Mouse (Mus musculus) gastrocnemius, postnatal 25 days (tissue): ENCODE results near the gene Chmp1a. TPM values are rescaled to one million over a fixed set of nuclear protein-coding genes. Genes with fewer than 3 reads are reported as not detected.
"Not testable (repeated sequence)": the region's sequence is repeated elsewhere in the genome, so short reads cannot be mapped to it uniquely, and the experiment has no call there.

ENCODE experiments used
- DNase-seq: peaks from one replicate; pipeline ENCODE4 v3.0.0; 2022
- total RNA-seq, 2 experiments: library from RNA; stranded (reverse); gene quantifications; 1 replicate in 1 of 2; 2 replicates in 1 of 2; pipeline ENCODE4 v1.2.3; 2021

The Chmp1a gene
- total RNA-seq, 2 experiments from 2014 or later: 36.7 to 52.8 TPM

DNA sequence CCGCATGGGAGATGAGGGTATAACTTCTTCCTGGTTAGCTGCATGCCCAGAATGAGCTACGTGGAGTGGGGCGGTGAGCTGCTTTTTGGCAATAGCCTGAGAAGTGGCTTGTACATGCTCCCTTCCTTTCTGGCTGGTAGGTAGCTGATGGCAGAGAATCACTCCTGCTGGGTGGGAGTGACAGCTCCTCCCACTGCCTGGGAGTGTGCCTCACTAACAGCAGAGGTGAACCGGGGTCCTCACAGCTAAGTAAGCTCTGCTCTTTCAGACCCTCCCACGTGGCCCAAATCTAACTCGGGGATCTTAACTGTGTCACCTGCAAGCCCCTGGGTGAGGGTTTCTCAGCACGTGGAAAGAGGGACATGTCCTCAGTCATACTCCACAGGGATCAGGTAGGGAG is 20.0 kb upstream of the Chmp1a start:
- no peak for DNase-seq

DNA sequence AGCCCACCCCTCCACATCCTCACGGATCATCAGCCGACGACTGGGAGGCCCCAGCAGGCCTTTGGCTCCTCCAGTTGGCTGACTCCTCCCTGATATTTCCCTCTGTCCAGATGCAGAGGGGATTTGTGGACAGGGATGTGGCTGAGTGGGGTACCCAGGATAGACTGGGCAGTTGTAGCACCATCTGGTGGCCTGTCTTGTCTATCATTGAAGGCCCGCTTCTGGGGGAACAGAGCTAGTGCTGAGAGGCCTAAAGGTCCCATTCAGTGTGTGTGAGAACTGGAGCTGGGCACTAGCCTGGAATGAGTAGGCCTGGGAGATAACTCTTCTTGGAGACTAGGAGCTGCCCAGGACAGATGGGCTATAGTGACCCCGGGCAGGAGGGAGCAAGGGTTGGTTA is 19.2 kb upstream of the Chmp1a start:
- DNase-seq: no peak

DNA sequence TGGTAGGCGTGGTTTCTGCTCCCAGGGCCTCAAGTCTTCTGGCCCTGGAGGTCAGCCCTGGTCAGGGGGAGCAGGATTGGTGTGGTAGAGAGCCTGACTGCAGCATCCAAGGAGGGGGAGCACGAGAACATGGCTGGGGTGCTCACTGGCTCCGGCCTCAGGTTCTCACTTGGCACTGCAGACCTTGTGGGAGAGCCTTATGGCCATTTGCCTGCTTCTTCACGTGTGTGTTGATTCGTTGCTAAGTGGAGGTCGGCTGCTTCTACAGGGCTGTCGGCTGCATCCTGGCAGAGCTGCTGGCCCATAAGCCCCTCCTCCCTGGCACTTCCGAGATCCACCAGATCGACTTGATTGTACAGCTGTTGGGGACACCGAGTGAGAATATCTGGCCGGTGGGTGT is 17.8 kb upstream of the Chmp1a start:
- not testable (repeated sequence) for DNase-seq

DNA sequence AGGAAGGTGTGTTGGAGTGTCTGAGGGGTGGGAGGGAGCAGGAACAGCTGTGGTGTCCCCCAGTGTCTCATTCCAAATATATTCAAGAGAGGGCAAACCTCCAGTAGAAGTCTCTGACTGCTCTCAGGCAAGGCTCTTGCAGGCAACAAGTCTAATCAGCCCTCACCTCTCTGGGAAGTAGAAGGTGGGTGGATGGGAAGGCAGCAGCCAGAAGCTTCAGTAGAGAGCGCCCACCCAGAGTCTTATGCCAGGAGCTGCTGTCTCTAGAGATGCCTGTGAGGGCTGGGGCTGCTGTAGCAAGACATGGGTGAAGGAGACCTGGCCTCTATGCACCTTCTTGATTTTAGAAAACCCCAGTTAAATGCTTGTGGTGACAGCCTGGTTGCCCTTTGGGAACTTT is 15.9 kb upstream of the Chmp1a start:
- no peak for DNase-seq

DNA sequence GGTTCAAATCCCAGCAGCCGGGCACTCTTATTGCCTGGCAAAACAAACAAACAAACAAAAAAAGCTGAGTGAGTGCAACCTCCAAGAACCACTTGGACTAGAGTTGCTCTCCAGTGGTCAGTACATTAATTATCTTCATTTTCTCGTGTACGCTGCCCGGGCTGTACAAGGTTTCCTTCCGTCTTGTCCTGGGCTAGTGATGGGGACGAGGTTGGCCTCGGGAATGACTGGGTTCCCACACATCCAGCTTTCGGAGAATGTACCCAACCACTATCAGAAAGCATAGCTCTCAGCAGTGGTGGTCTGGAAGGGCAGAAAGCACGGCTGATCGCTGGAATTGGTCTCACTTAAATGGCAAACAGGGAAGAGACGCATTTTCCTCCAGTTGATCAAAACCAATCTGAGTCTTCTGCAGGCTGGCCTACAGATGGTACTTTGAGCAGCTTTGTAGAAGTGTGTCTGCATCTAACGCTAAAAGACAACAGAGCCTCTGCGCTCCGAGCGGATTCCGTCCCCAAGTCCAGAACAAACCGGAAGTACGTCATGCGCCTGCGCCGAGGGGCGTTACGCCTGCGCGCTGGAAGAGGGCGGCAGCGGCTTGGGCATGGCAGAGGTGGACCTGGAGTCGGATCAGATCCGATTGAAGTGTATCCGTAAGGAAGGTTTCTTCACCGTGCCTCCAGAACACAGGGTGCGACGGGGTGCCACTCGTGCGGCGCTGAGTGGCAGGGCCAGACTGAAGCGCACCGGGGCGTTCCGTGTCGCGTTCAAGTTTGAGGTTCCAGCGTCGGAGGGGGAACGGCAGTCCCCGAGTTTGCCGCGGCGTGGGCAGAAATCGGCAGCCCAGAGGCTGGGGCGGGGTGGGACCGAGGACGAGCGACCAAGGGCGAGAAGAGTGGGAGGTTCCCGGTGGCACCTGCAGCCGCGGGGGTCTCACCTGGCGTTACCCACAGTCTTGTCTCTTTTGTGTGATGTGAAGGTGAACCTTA is 12.0 kb upstream of the Chmp1a start, which contains the start of gene Cdk10:
Cdk10 (plus strand) TSS at position 565 of the 989 bp plus-strand sequence.
- peak; percentile 84 for DNase-seq

DNA sequence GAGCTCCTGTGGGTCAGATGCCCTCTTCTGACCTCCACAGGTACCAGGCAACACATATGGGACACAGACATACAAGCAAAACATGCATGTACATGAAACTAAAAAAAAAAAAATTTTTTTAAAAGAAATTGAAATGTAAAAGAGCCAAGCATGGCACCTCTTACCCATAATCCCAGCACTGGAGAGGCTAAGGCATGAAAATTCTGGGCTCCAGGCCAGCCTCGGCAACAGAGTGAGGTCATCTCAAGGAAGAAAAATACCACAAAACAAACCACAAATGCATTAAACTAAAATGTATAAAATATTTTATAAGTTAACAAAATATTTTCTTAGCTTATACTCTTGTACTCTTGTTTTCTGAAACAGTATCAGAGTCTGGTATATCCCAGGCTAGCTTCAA is 8.4 kb upstream of the Chmp1a start:
- no peak for DNase-seq

DNA sequence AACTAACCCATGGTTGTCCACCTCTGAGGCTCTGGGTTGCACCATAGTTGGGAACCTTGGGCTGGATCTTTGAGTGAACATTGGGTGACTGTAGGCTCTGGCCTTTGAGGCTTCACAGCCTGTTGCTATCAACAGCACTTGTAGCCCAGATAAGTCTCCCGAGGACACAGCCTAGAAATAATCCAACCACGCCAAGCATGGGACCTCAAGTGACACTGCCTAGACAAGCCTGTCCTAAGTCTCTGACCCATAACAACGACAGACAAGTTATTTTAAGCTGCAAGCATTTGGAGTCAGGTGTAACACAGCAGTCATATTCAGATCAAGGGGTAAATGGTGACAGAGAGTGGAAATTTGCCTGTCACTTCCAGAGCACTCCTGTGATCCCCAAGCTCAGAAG is 2.9 kb upstream of the Chmp1a start:
- no peak for DNase-seq

DNA sequence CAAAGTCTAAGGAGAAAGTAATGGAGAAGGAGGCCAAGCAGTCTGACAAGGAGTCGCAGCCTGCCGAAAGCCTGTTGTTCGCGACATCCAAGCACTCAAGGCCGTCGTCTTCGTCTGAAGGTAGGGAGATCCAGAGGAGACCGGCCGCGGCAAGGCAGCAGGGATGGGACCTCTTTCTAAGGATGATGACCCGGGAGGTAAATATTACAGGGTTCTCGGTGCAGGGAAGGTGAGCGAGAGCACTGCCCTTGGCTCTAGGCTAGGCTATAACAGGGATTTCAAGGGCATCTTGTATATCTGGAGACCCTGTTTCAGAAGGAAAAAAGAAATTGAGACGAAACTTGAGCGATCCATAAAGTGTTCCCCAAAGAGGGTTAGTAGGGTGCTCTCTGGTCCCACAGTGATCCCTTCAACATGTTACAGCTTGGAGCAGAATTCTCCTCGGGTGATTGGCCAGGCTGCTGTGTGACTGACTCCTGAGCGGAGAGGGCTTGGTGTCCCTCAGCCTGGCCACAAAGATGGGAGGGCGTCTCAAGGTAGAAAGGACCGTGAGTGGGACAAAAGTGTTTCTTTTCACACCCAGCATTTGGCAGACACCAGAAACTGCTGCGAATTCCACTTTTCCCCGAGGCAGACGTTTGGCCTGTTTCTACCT is 682 bp upstream of the Chmp1a start:
- no peak for DNase-seq

DNA sequence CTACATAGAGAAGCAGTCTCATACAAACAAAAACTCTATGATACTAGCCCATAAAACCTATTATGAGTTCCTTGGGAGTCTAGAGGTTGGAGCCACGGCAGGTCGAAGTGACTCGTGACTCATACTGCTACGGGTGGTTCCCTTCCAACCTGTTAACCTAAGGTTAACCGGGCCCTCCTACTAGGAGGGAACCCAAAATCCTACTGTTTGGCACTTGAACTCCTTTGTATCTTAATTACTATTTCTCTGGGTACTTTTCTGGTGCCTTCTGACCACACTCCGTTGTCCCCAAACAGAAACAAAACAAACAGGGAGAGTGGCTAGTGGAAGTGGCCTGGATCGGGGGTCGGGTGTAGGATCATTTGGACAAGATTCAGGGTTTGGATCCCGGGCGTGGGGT is 687 bp downstream of the Chmp1a start:
- no peak for DNase-seq

DNA sequence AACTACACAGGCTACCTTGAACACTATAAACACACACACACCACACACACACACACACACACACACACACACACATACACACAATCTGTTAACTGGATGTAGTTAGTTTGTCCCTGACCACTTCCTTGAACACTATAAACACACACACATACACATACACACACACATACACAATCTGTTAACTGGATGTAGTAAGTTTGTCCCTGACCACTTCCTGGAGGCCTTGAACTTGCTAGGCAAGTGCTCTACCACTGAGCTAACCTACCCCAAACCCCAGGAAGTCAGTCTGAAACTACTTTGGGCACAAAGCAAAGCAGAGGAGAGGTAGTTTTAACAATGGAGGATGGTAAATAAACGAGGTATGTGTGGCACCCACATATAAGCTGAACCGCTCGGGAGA is 9.0 kb downstream of the Chmp1a start:
- DNase-seq: no peak

DNA sequence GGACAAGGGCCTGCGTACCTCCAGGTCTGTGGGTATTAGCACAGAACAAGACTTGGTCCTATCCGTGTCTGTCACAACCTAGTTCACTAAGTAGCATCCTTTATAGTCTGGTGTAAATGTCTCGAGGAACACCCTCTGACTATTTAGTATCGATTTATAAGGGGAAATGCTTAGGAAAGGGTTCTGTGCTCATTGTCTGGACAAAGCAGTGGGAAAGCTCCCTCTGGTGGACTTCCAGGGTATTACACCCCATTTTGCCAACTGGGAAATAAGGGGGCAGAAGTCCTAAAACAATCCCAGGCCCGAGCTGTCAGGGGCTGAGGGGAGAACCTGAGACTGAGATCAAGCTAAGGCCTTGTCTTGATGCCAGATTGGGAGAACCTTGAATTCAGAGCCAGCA is 10.3 kb downstream of the Chmp1a start:
- DNase-seq: no peak

DNA sequence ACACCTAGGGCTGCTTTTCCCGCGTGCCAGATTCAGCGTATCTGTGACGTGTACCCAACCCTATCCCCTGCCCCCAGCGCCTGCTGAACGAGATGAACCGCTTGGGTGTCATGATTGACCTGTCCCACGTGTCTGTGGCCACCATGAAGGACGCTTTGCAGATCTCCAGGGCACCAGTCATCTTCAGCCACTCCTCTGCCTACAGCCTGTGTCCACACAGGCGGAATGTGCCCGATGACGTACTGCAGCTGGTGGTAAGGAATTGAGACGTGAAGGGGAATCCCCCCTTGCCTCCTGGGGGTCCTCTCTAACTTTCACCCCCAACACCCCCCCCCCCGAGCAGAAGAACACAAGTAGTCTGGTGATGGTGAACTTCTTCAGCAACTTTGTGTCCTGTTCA is 12.7 kb downstream of the Chmp1a start:
- no peak for DNase-seq

DNA sequence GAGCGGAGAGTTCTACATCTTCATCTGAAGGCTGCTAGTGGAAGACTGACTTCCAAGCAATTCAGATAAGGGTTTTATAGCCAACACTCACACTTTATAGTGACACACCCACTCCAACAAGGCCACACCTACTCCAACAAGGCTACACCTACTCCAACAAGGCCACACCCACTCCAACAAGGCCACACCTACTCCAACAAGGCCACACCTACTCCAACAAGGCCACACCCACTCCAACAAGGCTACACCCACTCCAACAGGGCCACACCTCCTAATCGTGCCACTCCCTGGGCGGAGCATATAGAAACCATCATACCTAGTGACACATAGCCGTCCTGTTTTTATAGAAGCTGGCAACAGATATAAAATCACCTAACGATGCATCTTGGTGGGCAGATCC is 15.5 kb downstream of the Chmp1a start:
- DNase-seq: not testable (repeated sequence)

DNA sequence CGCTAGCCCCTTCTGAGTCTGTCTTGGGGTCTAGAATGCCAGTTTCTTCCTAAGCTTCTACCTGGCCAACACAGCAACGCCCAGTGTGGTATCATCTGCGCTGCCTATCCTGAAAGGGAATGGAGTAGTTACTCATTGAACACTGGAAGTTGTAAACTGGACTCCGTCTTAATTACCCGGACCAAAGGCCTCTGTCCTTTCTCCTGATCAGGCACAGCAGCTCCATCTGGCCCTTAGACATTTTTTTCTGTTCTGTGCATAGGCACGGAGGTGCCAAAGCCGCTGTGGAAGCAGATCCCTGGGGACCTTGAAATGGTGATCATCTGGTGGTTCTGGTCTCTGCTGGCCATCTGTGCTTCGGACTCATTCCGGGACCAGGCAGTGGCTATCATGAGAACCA is 18.8 kb downstream of the Chmp1a start:
- DNase-seq: no peak

DNA sequence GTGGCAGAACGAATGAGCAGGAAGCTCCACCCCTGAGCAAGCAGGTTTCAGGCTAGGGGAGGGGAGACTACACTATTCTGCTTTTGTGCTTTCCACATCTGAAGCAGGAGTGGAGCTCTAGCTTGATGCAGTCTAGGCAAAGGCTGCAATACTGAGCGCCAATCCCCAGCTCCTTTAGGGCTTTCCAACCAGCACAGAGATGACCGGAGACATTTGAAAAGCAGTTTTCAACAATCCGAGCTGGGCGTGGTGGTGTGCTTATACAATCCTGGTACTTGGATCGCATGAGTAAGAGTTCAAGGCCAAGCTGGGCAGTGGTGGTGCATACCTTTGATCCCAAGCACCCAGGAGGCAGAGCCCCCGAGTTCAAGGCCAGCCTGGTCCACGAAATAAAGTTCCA is 20.7 kb downstream of the Chmp1a start:
- no peak for DNase-seq

DNA sequence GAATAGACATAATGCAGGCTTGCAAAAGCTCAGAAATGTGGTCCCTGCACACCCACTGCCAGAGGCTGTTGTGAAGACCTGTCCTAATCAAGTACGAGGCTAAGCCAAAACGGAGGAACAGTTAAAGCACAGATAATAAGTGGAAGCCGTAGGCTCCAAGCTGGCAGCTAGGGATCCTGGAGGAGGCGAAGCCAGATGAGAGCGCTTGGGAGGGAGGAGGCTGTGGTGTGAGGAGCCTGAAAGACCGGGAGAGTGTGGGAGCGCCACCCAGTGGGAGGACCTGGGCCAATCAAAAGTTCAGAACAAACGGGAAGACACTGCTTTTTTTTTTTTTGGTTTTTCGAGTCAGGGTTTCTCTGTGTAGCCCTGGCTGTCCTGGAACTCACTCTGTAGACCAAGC is 21.9 kb downstream of the Chmp1a start:
- peak; percentile 68 for DNase-seq

DNA sequence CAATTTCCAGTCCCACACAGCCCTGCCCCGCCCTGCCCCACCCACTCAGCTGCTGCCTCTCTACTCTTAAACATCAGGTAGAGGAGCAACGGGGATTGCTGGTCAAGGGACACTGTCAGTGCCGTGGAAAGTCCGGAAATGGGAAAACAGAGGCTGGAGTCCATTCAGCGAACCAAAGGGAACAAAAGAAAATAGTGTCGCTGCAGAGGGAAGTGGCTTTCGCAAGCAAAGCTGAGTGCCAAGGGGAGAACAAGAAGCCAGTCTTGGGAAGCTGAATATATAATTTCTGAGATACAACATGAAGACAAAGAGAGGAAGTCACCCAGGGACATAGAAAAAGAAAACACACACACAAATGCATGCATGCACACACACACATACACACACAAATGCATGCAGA is 23.7 kb downstream of the Chmp1a start:
- no peak for DNase-seq

DNA sequence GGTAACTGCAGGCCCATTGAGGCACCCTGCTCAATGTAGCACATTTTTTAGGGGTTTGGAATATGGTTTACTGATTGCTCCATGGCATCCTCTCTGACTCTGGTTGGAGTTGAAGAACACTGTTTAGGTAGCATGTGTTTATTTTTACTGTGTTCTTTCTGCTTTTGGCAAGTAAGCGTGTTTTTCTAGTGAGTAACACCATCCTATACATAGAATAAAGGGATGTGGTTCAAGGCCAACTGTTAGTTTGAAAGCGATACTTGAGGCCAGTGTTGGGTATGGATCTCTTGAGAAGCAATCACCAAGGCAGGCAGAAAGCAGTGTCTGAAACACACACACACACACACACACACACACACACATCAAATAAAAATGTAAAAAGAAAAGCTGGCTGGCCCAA is 24.6 kb downstream of the Chmp1a start:
- no peak for DNase-seq

DNA sequence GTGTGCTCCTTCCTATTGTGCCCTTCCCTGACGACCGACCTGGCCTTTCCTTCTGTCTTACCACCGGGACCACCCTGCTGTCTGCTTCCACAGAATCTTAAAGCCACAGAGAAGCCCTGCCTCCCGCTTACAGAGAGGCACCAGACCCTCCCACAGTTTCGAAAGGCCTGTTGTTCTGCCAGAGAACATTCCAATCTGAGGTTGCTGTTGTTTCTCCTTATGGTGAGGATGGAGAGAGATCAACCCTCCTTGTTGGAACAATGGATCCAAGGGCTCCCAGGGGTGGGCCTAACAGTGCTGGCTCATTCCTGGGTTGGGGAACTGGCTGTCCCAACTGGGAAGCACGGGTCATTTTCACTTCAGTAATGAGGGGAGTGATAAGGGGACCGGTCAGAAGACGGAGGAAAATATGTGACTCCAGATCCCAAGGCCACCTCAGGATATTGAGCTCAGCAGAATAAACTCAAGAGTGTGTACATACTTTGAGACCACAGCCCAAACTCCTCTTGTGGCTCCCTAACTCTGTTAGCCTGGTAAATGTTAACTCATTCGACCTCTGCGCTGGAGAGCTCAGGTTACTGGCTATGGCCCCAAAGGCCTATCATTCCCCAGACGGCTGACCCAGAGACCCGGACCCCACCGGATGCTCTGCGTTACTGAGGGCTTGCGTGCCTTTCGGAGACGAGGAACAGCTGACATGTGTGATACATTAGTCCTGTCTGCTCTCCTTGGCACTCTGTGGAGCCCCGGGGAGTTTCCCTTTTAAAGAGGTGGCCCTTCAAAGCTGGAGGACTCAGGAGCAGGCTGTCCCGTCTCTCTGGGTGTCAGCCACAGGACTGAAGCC is 26.8 kb downstream of the Chmp1a start, which contains the start of gene Dpep1:
Dpep1 (plus strand) TSS at position 677 of the 844 bp plus-strand sequence.
- DNase-seq: peak; percentile 82

DNA sequence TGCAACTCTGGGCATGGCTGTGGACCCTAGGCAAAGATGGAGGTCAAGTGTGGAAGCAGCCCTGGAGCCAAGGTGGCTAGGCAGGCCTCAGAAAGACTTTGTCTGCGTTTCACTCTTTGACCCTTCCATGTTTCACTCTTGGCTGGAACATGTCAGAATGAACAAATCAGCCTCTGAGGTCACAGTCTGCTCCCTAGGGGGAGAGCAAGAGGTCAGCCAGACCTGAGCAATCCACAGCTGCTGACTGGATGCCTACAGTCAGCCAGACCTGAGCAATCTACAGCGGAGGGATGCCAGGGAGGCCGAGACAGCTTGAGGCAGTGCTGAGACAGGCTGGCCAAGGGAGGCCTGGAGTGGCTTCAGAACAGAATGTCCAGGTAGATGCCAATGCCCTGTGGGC is 31.2 kb downstream of the Chmp1a start:
- DNase-seq: peak; percentile 69

DNA sequence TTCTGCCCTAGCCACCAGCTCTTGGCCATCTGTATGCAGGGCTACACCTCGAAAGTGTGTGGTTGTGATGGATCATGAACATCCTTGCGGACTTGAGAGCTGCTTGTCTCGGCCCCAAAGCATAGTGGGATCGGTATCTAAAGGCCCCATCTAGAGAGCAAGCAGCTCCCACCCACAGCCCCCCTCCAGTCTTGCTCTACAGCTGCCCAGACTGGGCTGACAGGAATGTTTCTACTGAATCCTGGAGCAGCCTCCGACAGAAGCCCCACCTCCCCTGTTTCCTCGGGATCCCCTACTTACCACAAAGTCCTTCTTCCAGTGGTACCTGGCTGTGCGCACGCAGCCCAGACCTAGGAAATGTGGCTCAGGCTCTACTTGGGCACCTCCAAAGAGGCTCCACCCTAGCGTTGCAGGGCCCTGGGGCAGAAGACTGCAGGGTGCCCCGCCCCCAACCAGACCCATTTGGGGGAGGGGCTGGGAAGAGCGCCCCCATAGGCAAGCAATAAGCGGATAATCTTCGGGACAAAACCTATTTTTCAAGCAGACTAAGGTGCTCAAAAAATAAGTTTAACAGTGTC is 54.6 kb downstream of the Chmp1a start, which contains the start of gene Sult5a1:
Sult5a1 (minus strand) TSS at position 428 of the 578 bp plus-strand sequence.
- DNase-seq: no peak
